Mouse (Mus musculus) thymus, postnatal 0 days (tissue): ENCODE data around the gene Cyp1a1. TPM values are rescaled to one million over a fixed set of nuclear protein-coding genes. Genes with fewer than 3 reads are reported as not detected.

Experiments
- DNase-seq: peaks from one replicate; pipeline ENCODE4 v3.0.0-alpha.2; 2015; ENCODE audit warnings: low spot score
- polyA plus RNA-seq: library from polyadenylated mRNA; unstranded; fragments of >200 nt; fragmentation: Nextera tagmentation; extraction: Ambion mirVana; gene quantifications from 2 replicates; pipeline ENCODE4 v1.2.1, GENCODE M21; 2015

Cyp1a1 gene
- 0.05 and 0.08 TPM in 2 replicates for polyA plus RNA-seq

GRCm38 (mm10) chr9:57687751-57688150 lies at the start of gene Cyp1a1:
Gene Cyp1a1 (plus strand): TSS chr9:57687928.
- DNase-seq: no peak

GRCm38 (mm10) chr9:57638651-57639459 lies 48.9 kb upstream of the Cyp1a1 start:
- no peak for DNase-seq

- DNase-seq: no peak
Observed at GRCm38 (mm10) chr9:57639661-57640328, 47.9 kb upstream of the Cyp1a1 start.

GRCm38 (mm10) chr9:57640384-57640783 lies 47.3 kb upstream of the Cyp1a1 start:
- peak; percentile 92 for DNase-seq

GRCm38 (mm10) chr9:57641022-57641421 lies 46.7 kb upstream of the Cyp1a1 start:
- no peak for DNase-seq

- no peak for DNase-seq
Observed at GRCm38 (mm10) chr9:57641775-57642550, 45.8 kb upstream of the Cyp1a1 start.

GRCm38 (mm10) chr9:57643169-57643855 lies 44.4 kb upstream of the Cyp1a1 start:
- no peak for DNase-seq

GRCm38 (mm10) chr9:57643856-57644180 lies 43.9 kb upstream of the Cyp1a1 start:
- peak; percentile 52 for DNase-seq

GRCm38 (mm10) chr9:57644442-57644943 lies 43.2 kb upstream of the Cyp1a1 start:
- DNase-seq: no peak

- peak; percentile 92 for DNase-seq
Observed at GRCm38 (mm10) chr9:57644944-57645893, 42.5 kb upstream of the Cyp1a1 start.

- peak; percentile 47 for DNase-seq
Observed at GRCm38 (mm10) chr9:57646551-57647103, 41.1 kb upstream of the Cyp1a1 start.

GRCm38 (mm10) chr9:57647286-57648108 lies 40.2 kb upstream of the Cyp1a1 start:
- DNase-seq: peak; percentile 73

- DNase-seq: no peak
Observed at GRCm38 (mm10) chr9:57650130-57650785, 37.5 kb upstream of the Cyp1a1 start.

- peak; percentile 81 for DNase-seq
Observed at GRCm38 (mm10) chr9:57650786-57651311, 36.9 kb upstream of the Cyp1a1 start.

- DNase-seq: no peak
Observed at GRCm38 (mm10) chr9:57652351-57652750, 35.4 kb upstream of the Cyp1a1 start.

- DNase-seq: peak; percentile 55
Observed at GRCm38 (mm10) chr9:57652855-57653254, 34.9 kb upstream of the Cyp1a1 start.

GRCm38 (mm10) chr9:57653283-57653682 lies 34.4 kb upstream of the Cyp1a1 start, which contains the start of gene Csk:
Gene Csk (minus strand): TSS chr9:57653631.
- no peak for DNase-seq

- DNase-seq: no peak
Observed at GRCm38 (mm10) chr9:57654966-57655365, 32.8 kb upstream of the Cyp1a1 start.
